Mouse (Mus musculus): Measurements from ENCODE around the gene Pm20d1.

DNA sequence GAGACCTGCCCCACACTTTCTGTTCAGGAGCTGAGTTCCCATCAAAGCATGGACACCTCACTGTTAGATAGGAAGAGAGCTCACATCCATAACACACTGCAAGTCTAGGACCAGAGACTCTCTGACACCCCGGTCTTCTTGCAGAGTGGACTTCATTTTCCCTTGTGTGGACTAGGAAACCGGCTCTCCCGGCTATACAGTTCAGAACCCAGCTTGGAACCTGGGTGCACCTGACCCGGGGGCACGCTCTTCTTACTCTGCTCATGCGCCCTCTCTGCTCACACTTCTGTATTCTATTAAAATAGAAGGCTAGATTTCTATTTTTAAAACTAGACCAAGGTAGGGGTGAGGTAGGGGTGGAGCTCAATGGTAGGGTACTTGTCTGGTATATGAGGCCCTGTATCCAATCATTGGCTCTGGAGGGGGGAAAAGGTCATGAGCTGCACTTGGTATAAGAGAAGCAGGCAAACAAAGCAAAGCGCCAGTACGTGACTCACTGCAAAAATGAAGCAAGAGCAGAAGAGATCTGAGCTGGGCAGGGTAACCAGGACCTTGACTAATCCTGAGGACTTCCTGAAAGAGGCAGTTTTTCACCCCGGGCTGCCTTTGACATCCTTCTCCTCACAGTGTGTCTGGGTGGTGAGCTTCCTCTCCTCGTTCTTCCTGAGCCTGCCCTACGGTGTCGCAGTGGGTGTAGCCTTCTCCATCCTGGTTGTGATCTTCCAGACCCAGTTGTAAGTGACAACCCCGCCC, 35.9 kb upstream of the Pm20d1 start:
- no peak for TF ChIP-seq CTCF (IDR thresholded peaks at IDR 0.05; ENCODE audit: low read depth)
- TF ChIP-seq EP300 (IDR thresholded peaks at IDR 0.05; ENCODE audit: low read depth) = no peak
